Mouse (Mus musculus): ENCODE measurements around the gene Slc4a7. TPM values are rescaled to one million over a fixed set of nuclear protein-coding genes. Genes with fewer than 3 reads are reported as not detected.

The Slc4a7 gene
- 11.7 and 33.5 TPM in 2 replicates for polyA plus RNA-seq (2012; ENCODE audit: low replicate concordance)

DNA sequence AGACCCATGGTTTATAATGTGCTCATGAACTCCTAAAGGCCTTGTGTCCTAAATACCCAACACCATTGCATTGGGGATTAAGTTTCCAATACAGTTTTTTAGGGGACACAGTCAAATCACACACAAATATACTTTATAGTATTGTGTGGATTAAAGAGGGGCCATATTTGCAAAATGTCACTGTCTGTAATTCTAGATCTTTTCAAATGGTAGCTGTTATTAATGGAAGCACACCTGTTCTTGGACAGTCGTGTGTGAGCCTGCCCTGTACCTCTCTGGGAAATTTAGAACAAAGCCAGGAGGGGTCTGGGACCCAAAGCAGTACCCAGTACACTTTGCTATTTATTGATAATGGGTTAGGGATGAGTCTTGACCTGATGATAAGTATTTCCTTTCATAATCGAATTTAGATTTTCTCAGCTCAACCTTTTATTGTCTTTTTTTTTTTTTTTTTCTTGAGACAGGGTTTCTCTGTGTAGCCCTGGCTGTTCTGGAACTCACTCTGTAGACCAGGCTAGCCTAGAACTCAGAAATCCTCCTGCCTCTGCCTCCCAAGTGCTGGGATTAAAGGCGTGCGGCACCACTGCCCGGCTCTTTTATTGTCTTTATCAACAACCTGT is at the start of gene Slc4a7:
TSS of gene Slc4a7 (plus strand) at position 570 of the 620 bp plus-strand sequence.

DNA sequence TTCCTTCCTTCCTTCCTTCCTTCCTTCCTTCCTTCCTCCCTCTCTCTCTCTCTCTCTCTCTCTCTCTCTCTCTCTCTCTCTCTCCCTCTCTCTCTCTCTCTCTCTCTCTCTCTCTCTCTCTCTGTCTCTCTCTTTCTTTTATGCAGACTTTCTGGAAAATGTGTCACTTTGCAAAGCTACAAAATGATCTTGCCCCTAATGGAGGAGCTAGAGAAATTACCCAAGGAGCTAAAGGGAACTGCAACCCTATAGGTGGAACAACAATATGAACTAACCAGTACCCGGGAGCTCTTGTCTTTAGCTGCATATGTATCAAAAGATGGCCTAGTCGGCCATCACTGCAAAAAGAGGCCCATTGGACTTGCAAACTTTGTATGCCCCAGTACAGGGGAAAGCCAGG is 101.0 kb downstream of the Slc4a7 start, which contains the start of gene Nek10:
TSS of gene Nek10 (plus strand) at position 301 of the 400 bp plus-strand sequence.

Other genes starting within 250 kb of the Slc4a7 start
- 0.05 TPM in 1 of 2 replicates, not detected in the other for gene Nek10, start 101.1 kb downstream of the Slc4a7 start, polyA plus RNA-seq (2012; ENCODE audit: low replicate concordance)